In genomic region chr3:118046536-118046935, GRCm38 (mm10) we compare ENCODE assay signal across 25 mouse cellular contexts.
DNase-seq lines count a peak whose midpoint lies in the region; ATAC-seq lines count a peak whose summit lies in the region.
"Had no signal": no experiment of that assay in that cellular context is flagged by ENCODE, and none has a peak within 500 bp of the region (broad histone marks: within the 10 kb centered on the region; RNA-seq: fewer than 3 reads in every experiment).

No protein-coding gene starts in this region.

- no peak overlapping the region for H3K4me2 ChIP-seq in forebrain, embryonic 14.5 days (ENCODE audit: low read length)
- H3K4me2 ChIP-seq in neural tube, embryonic 11.5 days (ENCODE audit: low read depth), result no peak overlapping the region
- peak overlapping the region; percentile 27 for H3K4me2 ChIP-seq in neural tube, embryonic 15.5 days
- H3K4me2 ChIP-seq: heart, embryonic 12.5 days; limb, embryonic 12.5 days; liver, embryonic 11.5 days; lung, embryonic 15.5 days; midbrain, embryonic 11.5 days had no signal

- no peaks in the 10 kb centered on the region for H3K36me3 ChIP-seq in forebrain, embryonic 14.5 days (ENCODE audit: control insufficient read depth, insufficient read depth, low read length)
- H3K36me3 ChIP-seq in forebrain, embryonic 10.5 days (replicated peaks), result no peaks in the 10 kb centered on the region
- H3K36me3 ChIP-seq in neural tube, embryonic 11.5 days (ENCODE audit: control insufficient read depth, insufficient read depth, low read length), result no peaks in the 10 kb centered on the region
- H3K36me3 ChIP-seq in neural tube, embryonic 15.5 days, result no peaks in the 10 kb centered on the region
- H3K36me3 ChIP-seq: heart, embryonic 12.5 days; limb, embryonic 12.5 days; lung, embryonic 15.5 days had no signal

- H3K27ac ChIP-seq in forebrain, embryonic 14.5 days (ENCODE audit: low read depth, low read length), result no peak overlapping the region
- no peak overlapping the region for H3K27ac ChIP-seq in forebrain, embryonic 10.5 days
- no peak overlapping the region for H3K27ac ChIP-seq in neural tube, embryonic 11.5 days (ENCODE audit: low read depth, low read length)
- no peak overlapping the region for H3K27ac ChIP-seq in neural tube, embryonic 15.5 days (replicated peaks)
- H3K27ac ChIP-seq: heart, adult 2 months; limb, embryonic 12.5 days; lung, embryonic 15.5 days had no signal

- DNase-seq in forebrain, embryonic 14.5 days (ENCODE audit: low spot score), result peak; percentile 45
- DNase-seq in forebrain, embryonic 10.5 days (ENCODE audit: extremely low spot score, low spot score), result no peak
- DNase-seq in neural tube, embryonic 11.5 days (ENCODE audit: low spot score), result no peak
- DNase-seq in neural tube, embryonic 10.5 days (ENCODE audit: extremely low spot score, low spot score), result no peak
- DNase-seq in cerebellum, postnatal 10 days, result no peak
- DNase-seq in kidney, postnatal 4 days, result no peak
- DNase-seq: adrenal gland, postnatal 25 days; cerebellum, adult 2 months; cerebellum, postnatal 25 days; forebrain, postnatal 0 days; heart, adult 2 months; kidney, adult 9 months; kidney, postnatal 10 days; thymus, adult 2 months; thymus, postnatal 4 days had no signal

- no peak overlapping the region for H3K9ac ChIP-seq in forebrain, embryonic 14.5 days (ENCODE audit: low read length)
- no peak overlapping the region for H3K9ac ChIP-seq in neural tube, embryonic 11.5 days (ENCODE audit: low read length)
- no peak overlapping the region for H3K9ac ChIP-seq in neural tube, embryonic 15.5 days (replicated peaks)
- H3K9ac ChIP-seq: forebrain, postnatal 0 days; heart, embryonic 12.5 days; limb, embryonic 12.5 days; lung, embryonic 15.5 days had no signal

- H3K27me3 ChIP-seq in forebrain, embryonic 14.5 days (replicated peaks; ENCODE audit: control insufficient read depth, insufficient read depth, low read length), result no peaks in the 10 kb centered on the region
- H3K27me3 ChIP-seq in forebrain, embryonic 10.5 days (ENCODE audit: poor library complexity, severe bottlenecking), result no peaks in the 10 kb centered on the region
- no peaks in the 10 kb centered on the region for H3K27me3 ChIP-seq in neural tube, embryonic 11.5 days (ENCODE audit: control insufficient read depth, insufficient read depth, low read length)
- H3K27me3 ChIP-seq in neural tube, embryonic 15.5 days (replicated peaks), result no peaks in the 10 kb centered on the region
- H3K27me3 ChIP-seq: heart, embryonic 12.5 days; limb, embryonic 12.5 days; lung, embryonic 15.5 days had no signal

- H3K9me3 ChIP-seq in forebrain, embryonic 14.5 days (replicated peaks; ENCODE audit: control insufficient read depth, low read length), result no peaks in the 10 kb centered on the region
- H3K9me3 ChIP-seq in forebrain, embryonic 10.5 days, result no peaks in the 10 kb centered on the region
- H3K9me3 ChIP-seq in neural tube, embryonic 11.5 days (ENCODE audit: control insufficient read depth, low read length), result no peaks in the 10 kb centered on the region
- no peaks in the 10 kb centered on the region for H3K9me3 ChIP-seq in neural tube, embryonic 15.5 days (replicated peaks)
- H3K9me3 ChIP-seq: heart, embryonic 12.5 days; limb, embryonic 12.5 days; lung, embryonic 15.5 days had no signal

- ATAC-seq in forebrain, embryonic 14.5 days, result no peak
- ATAC-seq in neural tube, embryonic 11.5 days (ENCODE audit: insufficient read depth, low FRiP score, low TSS enrichment), result peak; percentile 46; the same call in 1 of the 2 replicates
- ATAC-seq in neural tube, embryonic 15.5 days (ENCODE audit: low FRiP score), result no peak
- ATAC-seq: CD4-positive, CD25-positive, alpha-beta regulatory T cell, adult 4 months; forebrain, postnatal 0 days; intestine, postnatal 0 days had no signal

- 48% methylated on average over 11 of the region's 11 CpGs for WGBS in forebrain, embryonic 14.5 days
- WGBS in forebrain, embryonic 10.5 days, result 81% methylated on average over 11 of the region's 11 CpGs
- 71% methylated on average over 11 of the region's 11 CpGs for WGBS in neural tube, embryonic 11.5 days
- 40% methylated on average over 11 of the region's 11 CpGs for WGBS in neural tube, embryonic 15.5 days

- H3K4me1 ChIP-seq in forebrain, embryonic 14.5 days (ENCODE audit: control insufficient read depth, insufficient read depth, low read length), result 0 out of 2 replicates have a peak, but pooled peaks cover 2% of the 10 kb centered on the region
- no peaks in the 10 kb centered on the region for H3K4me1 ChIP-seq in forebrain, embryonic 10.5 days
- H3K4me1 ChIP-seq in neural tube, embryonic 11.5 days (ENCODE audit: control insufficient read depth, insufficient read depth, low read length), result no peaks in the 10 kb centered on the region
- peaks cover 9% of the 10 kb centered on the region for H3K4me1 ChIP-seq in neural tube, embryonic 15.5 days
- H3K4me1 ChIP-seq: heart, embryonic 12.5 days; limb, embryonic 12.5 days; lung, embryonic 15.5 days had no signal

- H3K4me3 ChIP-seq in forebrain, embryonic 14.5 days (ENCODE audit: low read depth, low read length), result no peak overlapping the region
- no peak overlapping the region for H3K4me3 ChIP-seq in forebrain, embryonic 10.5 days
- no peak overlapping the region for H3K4me3 ChIP-seq in neural tube, embryonic 11.5 days (ENCODE audit: low read depth, low read length)
- H3K4me3 ChIP-seq in neural tube, embryonic 15.5 days (replicated peaks), result no peak overlapping the region
- H3K4me3 ChIP-seq: erythroblast, embryonic 14.5 days; heart, adult 2 months; heart, embryonic 12.5 days; limb, embryonic 12.5 days; lung, embryonic 15.5 days; myocyte had no signal
